Mouse (Mus musculus) cortical plate, adult 2 months (tissue): ENCODE results near the gene Adk.

Source experiments
- CTCF ChIP-seq: fragments of 200-500 bp; IDR thresholded peaks from 2 replicates; pipeline ENCODE4 v1.5.1; 2011; ENCODE audit warnings: mild to moderate bottlenecking, control low read depth, low read length; ENCODE audit not compliant: insufficient read depth; ENCODE audit errors: extremely low read depth
- POLR2A ChIP-seq: fragments of 200-500 bp; IDR thresholded peaks from 2 replicates; pipeline ENCODE4 v1.6.1; 2011; ENCODE audit warnings: mild to moderate bottlenecking, low read length, control low read depth; ENCODE audit not compliant: insufficient read depth; ENCODE audit errors: extremely low read depth

DNA sequence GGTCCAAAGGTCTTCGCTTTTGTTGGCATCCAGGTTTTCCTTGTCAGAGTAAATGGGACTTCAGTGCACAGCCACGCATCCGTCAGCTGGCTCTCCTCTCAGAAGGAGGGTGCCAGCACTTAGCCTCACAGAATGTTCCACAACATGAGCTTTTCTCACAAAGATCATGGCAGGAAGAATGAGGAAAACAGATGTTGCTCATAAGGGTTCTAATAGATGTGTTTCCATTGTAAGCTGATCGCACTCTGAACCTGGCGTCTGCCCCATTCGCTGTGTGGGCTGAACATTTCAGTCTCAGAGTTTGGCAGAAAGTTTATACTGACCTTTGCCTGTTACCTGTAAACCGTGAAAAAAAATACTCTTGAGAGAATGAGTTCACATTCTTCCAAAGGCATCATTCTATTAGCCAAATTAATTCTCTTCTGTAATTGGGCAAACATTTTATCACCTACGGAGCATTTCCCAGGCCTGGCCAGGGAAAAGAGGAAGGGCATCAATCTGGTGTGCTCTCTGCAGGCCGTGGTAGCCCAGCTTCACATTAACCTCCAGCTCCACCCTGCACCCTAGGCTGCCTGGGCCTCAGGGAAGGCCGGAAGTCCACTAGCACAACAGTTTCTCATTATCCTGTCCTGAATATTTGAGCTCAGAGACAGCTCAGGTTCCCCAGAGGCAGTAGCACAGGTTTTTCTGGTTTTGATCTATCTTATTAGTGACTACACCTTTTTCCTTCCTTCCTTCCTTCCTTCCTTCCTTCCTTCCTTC lies 389.6 kb downstream of the Adk start:
- TF ChIP-seq CTCF = no peak
- TF ChIP-seq POLR2A = no peak
